Mouse (Mus musculus): Measurements from ENCODE around the gene Cacna1a.

- no peak for TF ChIP-seq CTCF (IDR thresholded peaks at IDR 0.05; ENCODE audit: extremely low read depth, insufficient read depth, low read length)
- no peak for TF ChIP-seq POLR2A (IDR thresholded peaks at IDR 0.05; ENCODE audit: extremely low read depth, insufficient read depth, low read length)
These were observed 296.3 kb downstream of the Cacna1a start for GRCm38 (mm10) chr8:84684537-84684936.

Data from cortical plate, adult 2 months (tissue).